Mouse (Mus musculus) 3134 (cell line): ENCODE measurements at regions not wholly inside any gene's neighbourhood (a gene's known extent, or its start where the extent isn't known, plus 50 kb on each side); places are given as distances from the start of the nearest gene placed in this dataset.

Experiments
- DNase-seq: peaks from one replicate; pipeline ENCODE4 v3.0.0-alpha.2; 2011; ENCODE audit warnings: low spot score; ENCODE audit not compliant: insufficient read length; ENCODE audit errors: extremely low read depth

DNA sequence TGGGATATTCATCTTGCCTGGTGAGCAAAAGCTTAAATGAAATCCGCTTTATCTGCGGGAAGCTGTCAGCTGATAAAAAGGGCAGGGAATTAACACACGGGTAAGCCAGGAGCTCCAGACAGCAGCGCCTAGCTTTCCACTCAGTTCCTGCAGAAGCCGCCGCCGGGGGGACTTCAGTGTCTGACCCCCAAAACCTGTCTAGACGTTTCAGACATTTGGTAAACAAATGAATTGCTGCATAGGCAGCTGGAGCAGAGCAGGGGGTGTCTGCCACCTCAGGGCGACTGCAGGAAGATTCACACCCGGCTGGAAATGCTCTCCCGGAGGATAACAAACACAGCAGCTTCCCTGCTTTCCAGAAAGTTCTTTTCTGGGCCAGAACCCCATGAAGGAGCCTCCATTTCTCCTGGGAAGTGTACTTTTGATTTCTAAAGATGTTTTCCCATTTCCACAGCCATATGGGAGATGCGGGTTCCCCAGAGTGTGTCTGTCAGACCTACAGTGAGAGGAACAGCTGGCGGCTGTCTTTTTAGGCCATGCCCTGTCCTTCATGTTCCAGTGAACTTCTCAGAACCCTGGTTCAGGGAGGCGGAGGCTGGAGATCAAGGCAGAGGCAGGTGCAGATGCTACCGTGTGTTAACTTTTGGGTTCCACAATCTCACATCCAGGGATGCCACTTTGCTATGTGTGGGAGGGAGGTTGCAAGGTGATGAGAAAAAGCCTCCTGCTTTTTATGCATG lies 58.7 kb upstream of the Pmepa1 start:
- DNase-seq: no peak

DNA sequence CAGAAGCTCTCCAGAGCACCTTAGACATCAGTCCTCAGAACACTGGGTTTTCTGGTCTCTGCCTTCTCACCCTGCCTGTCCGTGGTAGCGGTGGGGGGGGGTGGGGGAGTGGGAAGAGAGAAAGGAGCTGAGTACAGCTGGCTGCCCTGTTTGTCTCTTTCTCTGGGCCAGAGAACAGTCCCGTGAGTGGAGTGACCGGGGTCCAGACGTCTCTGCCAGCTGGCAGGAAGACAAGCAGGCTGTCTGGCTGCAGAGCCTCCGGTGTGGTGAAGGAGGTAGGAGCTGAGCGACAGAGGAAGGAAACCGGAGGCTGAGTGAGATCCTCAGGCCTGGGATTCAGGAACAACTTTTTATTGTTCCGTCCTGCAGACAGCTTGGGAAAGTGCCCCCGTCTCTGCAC lies 59.5 kb upstream of the Pmepa1 start:
- DNase-seq: no peak

GRCm38 (mm10) chr2:173337666-173338065 lies 61.3 kb upstream of the Pmepa1 start:
- no peak for DNase-seq

DNA sequence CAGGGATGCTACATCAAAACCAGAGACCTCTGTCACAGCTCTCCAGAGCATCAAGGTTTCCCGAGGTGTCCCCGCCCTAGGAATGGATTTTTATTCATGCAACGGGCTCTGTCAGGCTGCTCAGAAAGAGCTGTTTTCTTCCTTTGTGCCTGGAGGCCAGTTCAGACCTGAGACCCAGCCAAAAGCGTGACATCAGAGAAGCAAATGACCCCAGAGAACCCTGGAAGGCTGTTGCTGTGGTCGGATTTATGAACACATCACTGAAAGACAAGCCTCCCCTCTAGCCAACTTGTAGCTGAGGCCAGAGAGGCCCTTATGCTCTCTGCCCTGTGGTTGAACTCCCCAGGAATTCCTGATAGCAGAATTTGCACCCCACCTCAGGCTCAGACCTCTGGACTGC lies 62.3 kb upstream of the Pmepa1 start:
- no peak for DNase-seq

DNA sequence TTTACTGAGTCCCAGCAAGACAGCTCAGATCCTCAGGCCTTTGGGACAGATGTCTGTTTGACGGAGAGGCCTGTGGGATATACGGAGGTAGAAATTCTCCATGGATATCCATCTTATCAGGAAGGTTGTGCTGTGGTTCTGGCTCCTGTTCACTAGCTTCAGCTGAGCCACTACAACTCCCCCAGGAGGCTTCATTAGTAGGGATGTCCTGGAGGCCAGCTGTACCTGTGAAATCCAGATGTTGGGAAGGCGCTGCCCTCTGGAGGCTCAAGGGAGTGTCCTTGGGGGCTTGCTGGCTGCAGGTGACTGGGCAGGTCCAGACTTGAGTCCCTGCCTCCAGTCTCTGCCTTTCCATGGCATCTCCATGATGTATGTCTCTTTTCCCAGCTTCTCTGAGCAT lies 62.9 kb upstream of the Pmepa1 start:
- no peak for DNase-seq

- DNase-seq: no peak
These were observed 63.8 kb upstream of the Pmepa1 start for GRCm38 (mm10) chr2:173340044-173340601.

GRCm38 (mm10) chr2:173342605-173343260 lies 66.4 kb upstream of the Pmepa1 start:
- DNase-seq: no peak

DNA sequence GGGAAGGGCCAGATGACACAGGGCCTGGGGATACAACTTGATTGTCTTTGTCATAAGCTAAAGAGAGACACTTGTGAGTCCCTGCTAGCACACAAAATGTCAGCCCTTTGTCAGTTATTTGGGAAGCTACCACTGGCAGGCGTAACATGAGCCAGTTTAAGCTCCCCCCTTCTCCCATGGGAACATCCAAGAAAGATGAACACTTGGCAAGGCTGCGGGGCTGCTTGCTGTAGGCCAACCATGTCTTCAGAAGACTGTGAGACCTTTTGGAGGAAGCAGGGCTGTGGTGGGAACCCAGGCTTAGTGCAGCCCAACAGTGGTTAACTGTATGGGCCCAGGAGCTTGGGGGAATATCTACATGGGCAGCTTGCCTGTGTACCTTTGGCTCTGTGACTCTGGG lies 67.3 kb upstream of the Pmepa1 start:
- DNase-seq: no peak

DNA sequence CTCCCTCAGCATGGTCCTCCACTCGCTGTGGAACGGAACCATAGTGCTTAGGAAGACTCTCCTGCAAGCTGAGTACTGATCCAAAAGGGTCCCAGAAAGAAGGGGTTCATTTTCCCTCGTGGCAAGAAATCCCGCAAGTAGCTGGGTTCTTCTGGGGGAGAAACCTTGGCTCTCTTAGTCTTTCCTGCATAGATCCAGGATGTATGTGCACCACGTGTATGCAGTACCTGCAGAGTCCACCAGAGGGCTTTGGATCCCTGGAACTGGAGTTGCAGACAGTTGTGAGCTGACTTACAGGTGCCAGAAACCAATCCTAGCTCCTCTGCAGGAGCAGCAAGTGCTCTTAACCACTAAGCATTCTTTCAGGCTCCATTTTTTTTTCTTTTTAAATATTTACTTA lies 67.9 kb upstream of the Pmepa1 start:
- no peak for DNase-seq

- no peak for DNase-seq
These were observed 71.0 kb upstream of the Pmepa1 start for GRCm38 (mm10) chr2:173347341-173347740.

DNA sequence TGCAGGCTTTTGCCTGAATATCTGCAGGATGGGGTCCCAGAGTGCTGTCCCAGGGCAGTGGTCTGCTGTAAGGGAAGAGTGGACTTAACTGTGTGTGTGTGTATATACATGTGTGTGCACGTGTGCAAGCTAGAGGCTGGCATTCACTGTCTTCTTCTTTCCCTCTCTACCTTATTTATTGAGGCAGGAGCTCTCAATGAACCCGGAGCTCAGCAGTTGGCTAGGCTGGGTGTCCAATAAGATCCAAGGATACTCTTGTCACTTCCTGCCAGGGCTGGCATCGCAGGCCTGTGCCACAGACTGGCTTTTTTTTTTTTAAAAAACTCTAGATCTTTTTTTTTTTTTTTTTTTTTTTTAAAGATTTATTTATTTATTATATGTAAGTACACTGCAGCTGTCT lies 72.4 kb upstream of the Pmepa1 start:
- DNase-seq: no peak

GRCm38 (mm10) chr2:173349510-173349909 lies 73.2 kb upstream of the Pmepa1 start:
- DNase-seq: no peak

GRCm38 (mm10) chr2:173349910-173350309 lies 73.6 kb upstream of the Pmepa1 start:
- DNase-seq: no peak

- no peak for DNase-seq
These were observed 74.1 kb upstream of the Pmepa1 start for GRCm38 (mm10) chr2:173350405-173350804.

DNA sequence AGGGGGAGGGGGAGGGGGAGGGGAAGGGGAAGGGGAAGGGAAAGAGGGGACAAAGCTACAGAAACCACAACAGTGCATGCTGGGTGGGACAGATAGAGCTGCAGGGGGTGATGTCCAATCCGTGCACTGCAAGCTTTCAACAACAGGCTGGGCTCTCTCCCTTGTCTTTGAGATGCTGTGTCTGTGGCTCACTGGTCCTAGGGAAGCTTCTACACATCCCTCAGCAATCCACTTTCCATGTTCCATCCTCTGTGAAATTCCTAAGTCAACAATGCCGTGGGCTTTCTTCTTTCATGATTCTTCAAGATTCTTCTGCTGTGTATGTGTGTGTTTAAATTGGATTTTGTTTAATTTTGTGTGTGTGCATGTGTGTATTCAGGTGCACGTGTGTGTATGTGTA lies 74.5 kb upstream of the Pmepa1 start:
- DNase-seq: no peak

GRCm38 (mm10) chr2:173351831-173352755 lies 75.8 kb upstream of the Pmepa1 start:
- DNase-seq: peak; percentile 60

- no peak for DNase-seq
These were observed 76.4 kb upstream of the Pmepa1 start for GRCm38 (mm10) chr2:173352756-173353139.

- DNase-seq: peak; percentile 42
These were observed 77.3 kb upstream of the Pmepa1 start for GRCm38 (mm10) chr2:173353435-173354241.

DNA sequence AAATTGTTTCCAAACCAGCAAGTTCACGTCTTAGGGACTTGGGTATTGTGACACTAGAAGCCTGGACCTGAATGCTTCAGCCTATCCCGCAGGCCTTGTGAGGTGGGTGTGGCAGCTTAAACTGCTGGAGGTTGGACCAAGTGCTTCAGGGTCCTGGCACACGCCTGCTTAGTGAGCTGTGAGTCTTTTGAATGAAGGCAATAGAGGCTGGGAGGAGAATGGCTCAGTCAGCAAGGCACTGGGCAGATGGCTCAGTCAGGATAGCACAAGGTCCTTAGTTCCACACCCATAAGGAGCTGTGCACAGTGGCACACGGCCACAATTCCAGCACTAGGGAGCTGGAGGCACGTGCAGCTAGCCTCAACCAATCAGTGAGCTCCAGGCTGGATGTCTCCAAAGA lies 80.5 kb upstream of the Pmepa1 start:
- peak; percentile 60 for DNase-seq

DNA sequence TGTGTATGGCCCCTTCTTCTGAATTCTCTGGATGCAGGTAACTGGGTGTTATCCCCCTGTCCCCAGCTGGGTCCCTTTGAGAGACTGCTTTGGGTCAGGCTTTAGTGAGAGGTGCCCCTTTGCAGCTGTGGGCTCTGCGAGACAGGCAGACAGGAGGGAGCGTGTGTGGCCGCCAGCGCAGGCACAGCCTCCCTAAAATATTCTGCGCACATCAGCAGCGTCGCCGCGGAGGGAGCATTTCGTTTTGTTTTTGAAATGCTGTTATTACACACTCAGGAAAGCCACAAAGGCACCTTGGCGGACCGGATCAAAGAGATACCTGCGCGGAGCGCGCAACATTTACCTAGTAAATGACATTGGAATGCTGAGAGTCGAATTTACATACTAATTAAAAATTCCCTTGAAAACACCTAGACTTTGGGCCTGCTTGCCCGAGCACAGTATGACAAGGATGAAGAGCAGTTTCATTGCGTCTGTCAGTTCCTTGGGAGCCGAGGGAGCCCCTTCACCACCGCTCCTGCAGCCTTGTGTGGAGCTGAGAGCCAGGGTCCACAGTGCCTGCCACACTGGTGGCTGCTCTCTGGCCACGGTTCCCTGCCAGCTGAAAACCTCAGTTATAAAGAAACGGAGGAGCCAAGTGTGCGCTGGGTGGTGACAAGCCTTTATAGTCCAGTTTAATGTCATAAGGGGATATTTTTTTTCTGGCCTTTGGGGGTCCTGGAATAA lies 89.3 kb upstream of the Pmepa1 start:
- no peak for DNase-seq
